Mouse (Mus musculus) ovary, postnatal 10 days (tissue): ENCODE measurements at regions not wholly inside any gene's neighbourhood (a gene's known extent, or its start where the extent isn't known, plus 50 kb on each side); places are given as distances from the start of the nearest gene placed in this dataset.

Source experiments
- DNase-seq: peaks from one replicate; pipeline ENCODE4 v3.0.0; 2022; ENCODE audit warnings: low spot score

- DNase-seq = no peak
Observed at GRCm38 (mm10) chr5:47336511-47336910, 646.4 kb upstream of the Slit2 start.

GRCm38 (mm10) chr5:47339807-47340206, 643.1 kb upstream of the Slit2 start:
- DNase-seq = no peak

- DNase-seq = no peak
Observed at GRCm38 (mm10) chr5:47370184-47370583, 612.8 kb upstream of the Slit2 start.

GRCm38 (mm10) chr5:47385930-47386329, 597.0 kb upstream of the Slit2 start:
- DNase-seq = no peak

- no peak for DNase-seq
Observed at GRCm38 (mm10) chr5:47386750-47387149, 596.2 kb upstream of the Slit2 start.

GRCm38 (mm10) chr5:47390735-47391134, 592.2 kb upstream of the Slit2 start:
- DNase-seq = no peak

- DNase-seq = no peak
Observed at GRCm38 (mm10) chr5:47396874-47397273, 586.1 kb upstream of the Slit2 start.

GRCm38 (mm10) chr5:47421916-47422315, 561.0 kb upstream of the Slit2 start:
- no peak for DNase-seq

- no peak for DNase-seq
Observed at GRCm38 (mm10) chr5:47426040-47426439, 556.9 kb upstream of the Slit2 start.

- no peak for DNase-seq
Observed at GRCm38 (mm10) chr5:47426467-47426866, 556.5 kb upstream of the Slit2 start.

GRCm38 (mm10) chr5:47429217-47430172, 553.4 kb upstream of the Slit2 start:
- no peak for DNase-seq

GRCm38 (mm10) chr5:47431599-47432328, 551.2 kb upstream of the Slit2 start:
- peak; percentile 14 for DNase-seq

GRCm38 (mm10) chr5:47436455-47436854, 546.5 kb upstream of the Slit2 start:
- DNase-seq = no peak

- no peak for DNase-seq
Observed at GRCm38 (mm10) chr5:47446305-47447028, 536.5 kb upstream of the Slit2 start.

GRCm38 (mm10) chr5:47464848-47465247, 518.1 kb upstream of the Slit2 start:
- no peak for DNase-seq

- no peak for DNase-seq
Observed at GRCm38 (mm10) chr5:47469394-47469793, 513.5 kb upstream of the Slit2 start.

GRCm38 (mm10) chr5:47472027-47472825, 510.7 kb upstream of the Slit2 start:
- no peak for DNase-seq

GRCm38 (mm10) chr5:47479908-47480307, 503.0 kb upstream of the Slit2 start:
- DNase-seq = no peak

GRCm38 (mm10) chr5:47496218-47496617, 486.7 kb upstream of the Slit2 start:
- DNase-seq = no peak

- DNase-seq = no peak
Observed at GRCm38 (mm10) chr5:47502764-47503416, 480.0 kb upstream of the Slit2 start.

- DNase-seq = no peak
Observed at GRCm38 (mm10) chr5:47508689-47509301, 474.1 kb upstream of the Slit2 start.
